ENCODE assay signal across 7 mouse cellular contexts in genomic region chr14:47648706-47649630, GRCm38 (mm10). TPM values are rescaled to one million over a fixed set of nuclear protein-coding genes. Genes with fewer than 3 reads are reported as not detected.
A peak's percentile ranks its signal among the peaks of the same experiment; 100 is the strongest.
DNase-seq lines count a peak whose midpoint lies in the region; ATAC-seq and TF ChIP-seq lines count a peak whose summit lies in the region.

No protein-coding gene starts in this region.

- no peak for TF ChIP-seq CTCF in small intestine, adult 2 months (IDR thresholded peaks at IDR 0.05; ENCODE audit: extremely low read depth, insufficient read length, insufficient replicate concordance, low read depth, low read length)

- no peaks in the 10 kb centered on the region for H3K27me3 ChIP-seq in limb, embryonic 10.5 days (ENCODE audit: low read depth, poor library complexity, severe bottlenecking)
- H3K27me3 ChIP-seq in midbrain, embryonic 12.5 days, result peaks cover 3% of the 10 kb centered on the region
- H3K27me3 ChIP-seq in small intestine, adult 2 months (ENCODE audit: control insufficient read depth, insufficient read depth, low read length), result no peaks in the 10 kb centered on the region

- peak overlapping the region; percentile 95 for H3K9ac ChIP-seq in midbrain, embryonic 12.5 days (replicated peaks)

- under 1% methylated on average over 80 of the region's 82 CpGs for WGBS in limb, embryonic 10.5 days
- 1% methylated on average over 61 of the region's 82 CpGs for WGBS in midbrain, embryonic 12.5 days
- WGBS in small intestine, adult 2 months, result 1% methylated on average over 82 of the region's 82 CpGs

- no peaks in the 10 kb centered on the region for H3K9me3 ChIP-seq in limb, embryonic 10.5 days (replicated peaks)
- no peaks in the 10 kb centered on the region for H3K9me3 ChIP-seq in midbrain, embryonic 12.5 days

- peak; percentile 66; the same call in 1 of the 2 replicates for TF ChIP-seq POLR2A in small intestine, adult 2 months (IDR thresholded peaks at IDR 0.05; ENCODE audit: low read depth, low read length)

- DNase-seq in adrenal gland, adult 2 months, result peak; percentile 93
- peak; percentile 87 for DNase-seq in embryo, embryonic 9.5 days (ENCODE audit: extremely low spot score)
- peak; percentile 80 for DNase-seq in kidney, adult 11 months
- peak; percentile 87 for DNase-seq in limb, embryonic 10.5 days (ENCODE audit: low spot score)

- H3K4me1 ChIP-seq in limb, embryonic 10.5 days, result peaks cover 20% of the 10 kb centered on the region
- H3K4me1 ChIP-seq in midbrain, embryonic 12.5 days, result peaks cover 11% of the 10 kb centered on the region
- H3K4me1 ChIP-seq in small intestine, adult 2 months (ENCODE audit: control insufficient read depth, insufficient read depth, insufficient read length, low read length), result peaks cover 3% of the 10 kb centered on the region; the same call in 1 of the 2 replicates

- peaks cover 6% of the 10 kb centered on the region for H3K36me3 ChIP-seq in limb, embryonic 10.5 days
- H3K36me3 ChIP-seq in midbrain, embryonic 12.5 days, result no peaks in the 10 kb centered on the region
- no peaks in the 10 kb centered on the region; the same call in 1 of the 2 replicates for H3K36me3 ChIP-seq in small intestine, adult 2 months (ENCODE audit: control insufficient read depth, insufficient read depth, low read length)

- H3K27ac ChIP-seq in limb, embryonic 10.5 days, result peak overlapping the region; percentile 98
- peak overlapping the region; percentile 94 for H3K27ac ChIP-seq in midbrain, embryonic 12.5 days (replicated peaks)
- H3K27ac ChIP-seq in small intestine, adult 2 months (ENCODE audit: insufficient read depth, low read depth, low read length), result peak overlapping the region; percentile 68

- peak overlapping the region; percentile 77 for H3K4me2 ChIP-seq in midbrain, embryonic 12.5 days (replicated peaks)

- peak overlapping the region; percentile 97 for H3K4me3 ChIP-seq in limb, embryonic 10.5 days
- peak overlapping the region; percentile 96 for H3K4me3 ChIP-seq in midbrain, embryonic 12.5 days
- peak overlapping the region; percentile 89 for H3K4me3 ChIP-seq in small intestine, adult 2 months (ENCODE audit: low read depth, low read length)

- ATAC-seq in granulocyte monocyte progenitor cell, adult 5-6 weeks (replicated peaks; ENCODE audit: poor library complexity, severe bottlenecking), result peak; percentile 76
- ATAC-seq in midbrain, embryonic 12.5 days (ENCODE audit: low FRiP score, low read depth), result peak; percentile 95

RNA-seq across cellular contexts. Expression of gene Ktn1, which starts 0.7 kb away (rescaled TPM):
- 10 to 100 TPM; 38.3 to 55.1 TPM for total RNA-seq in adrenal gland, adult 2 months (2021)
- 2.1 and 3.4 TPM in 2 replicates for polyA plus RNA-seq in adrenal gland, adult 2 months (2012; rRNA removed)
- total RNA-seq in granulocyte monocyte progenitor cell, adult 5-6 weeks (2014; fragmentation: Nextera tagmentation), result 19.8 and 58.5 TPM in 2 replicates
- total RNA-seq in granulocyte monocyte progenitor cell, adult 5-6 weeks (2017), result 33.9 and 68.1 TPM in 2 replicates
- 44.9 and 55.9 TPM in 2 replicates for polyA plus RNA-seq in limb, embryonic 10.5 days (2016; fragmentation: Nextera tagmentation; extraction: Ambion mirVana)
- 92.5 and 93.2 TPM in 2 replicates for polyA plus RNA-seq in midbrain, embryonic 12.5 days (2016; fragmentation: Nextera tagmentation; extraction: Ambion mirVana)
- polyA plus RNA-seq in small intestine, adult 2 months (2012; rRNA removed), result 0.80 and 1.6 TPM in 2 replicates

Comparison
In these comparisons a context has a peak if more than half of its experiments do, and no peak if none do; other contexts are left out.
1. Peak in every context shown above with its lines: DNase-seq, ATAC-seq, H3K4me3 ChIP-seq and H3K27ac ChIP-seq.
2. RNA of gene Ktn1, which starts 0.7 kb away (polyA plus RNA-seq): 92.5 to 93.2 TPM in midbrain, embryonic 12.5 days and 44.9 to 55.9 TPM in limb, embryonic 10.5 days; 2.1 to 3.4 TPM in adrenal gland, adult 2 months and 0.80 to 1.6 TPM in small intestine, adult 2 months; every median in the first group is over 10 times any median in the second.